Mouse (Mus musculus): ENCODE data around the gene Lbx1. TPM values are rescaled to one million over a fixed set of nuclear protein-coding genes. Genes with fewer than 3 reads are reported as not detected.

Gene Lbx1
- 0.09 TPM in 1 of 2 replicates, not detected in the other for polyA plus RNA-seq (2014; fragmentation: Nextera tagmentation; extraction: Ambion mirVana)

- WGBS, result 0% methylated on average over 29 of the region's 30 CpGs
- H3K27me3 ChIP-seq (replicated peaks; ENCODE audit: control insufficient read depth, insufficient read depth, low read length), result peaks cover 92% of the 10 kb centered on the region
- H3K9me3 ChIP-seq (replicated peaks; ENCODE audit: control insufficient read depth, low read length), result no peaks in the 10 kb centered on the region
- H3K4me2 ChIP-seq (ENCODE audit: low read length), result peak within 1 kb of the TSS; percentile 29; the same call in 1 of the 2 replicates
- H3K9ac ChIP-seq (ENCODE audit: low read length), result no peak within 1 kb of the TSS
- 0 out of 2 replicates have a peak, but pooled peaks cover 9% of the 10 kb centered on the region for H3K4me1 ChIP-seq (ENCODE audit: control insufficient read depth, insufficient read depth, low read length)
- H3K36me3 ChIP-seq (ENCODE audit: control insufficient read depth, insufficient read depth, low read length), result no peaks in the 10 kb centered on the region
- ATAC-seq (no peak), DNase-seq (ENCODE audit: low spot score) (no peak)
- no peak within 1 kb of the TSS for H3K27ac ChIP-seq (ENCODE audit: low read depth, low read length)
- peak within 1 kb of the TSS; percentile 14 for H3K4me3 ChIP-seq (ENCODE audit: low read depth, low read length)
These were observed at the start of gene Lbx1 for GRCm38 (mm10) chr19:45235766-45236362. Lbx1 (minus strand) TSS chr19:45235812.

GRCm38 (mm10) chr19:45283302-45283701 is 47.7 kb upstream of the Lbx1 start:
- H3K9me3 ChIP-seq (replicated peaks; ENCODE audit: control insufficient read depth, low read length), result no peaks in the 10 kb centered on the region
- peak; percentile 74; the same call in 1 of the 2 replicates for ATAC-seq
- H3K9ac ChIP-seq (ENCODE audit: low read length), result no peak overlapping the region
- no peak overlapping the region for H3K4me3 ChIP-seq (ENCODE audit: low read depth, low read length)
- no peaks in the 10 kb centered on the region for H3K4me1 ChIP-seq (ENCODE audit: control insufficient read depth, insufficient read depth, low read length)
- no peaks in the 10 kb centered on the region for H3K36me3 ChIP-seq (ENCODE audit: control insufficient read depth, insufficient read depth, low read length)
- 9% methylated on average over 10 of the region's 10 CpGs for WGBS
- peak; percentile 69 for DNase-seq (ENCODE audit: low spot score)
- H3K27ac ChIP-seq (ENCODE audit: low read depth, low read length), result no peak overlapping the region
- no peaks in the 10 kb centered on the region; the same call in 1 of the 2 replicates for H3K27me3 ChIP-seq (replicated peaks; ENCODE audit: control insufficient read depth, insufficient read depth, low read length)
- no peak overlapping the region for H3K4me2 ChIP-seq (ENCODE audit: low read length)

- Histone ChIP-seq H3K4me2 (ENCODE audit: low read length) (no peak overlapping the region), H3K36me3 (ENCODE audit: control insufficient read depth, insufficient read depth, low read length) (no peaks in the 10 kb centered on the region), H3K4me3 (ENCODE audit: low read depth, low read length) (no peak overlapping the region), H3K4me1 (ENCODE audit: control insufficient read depth, insufficient read depth, low read length) (no peaks in the 10 kb centered on the region), H3K9ac (ENCODE audit: low read length) (no peak overlapping the region), H3K27me3 (replicated peaks; ENCODE audit: control insufficient read depth, insufficient read depth, low read length) (no peaks in the 10 kb centered on the region), H3K27ac (ENCODE audit: low read depth, low read length) (no peak overlapping the region), H3K9me3 (replicated peaks; ENCODE audit: control insufficient read depth, low read length) (no peaks in the 10 kb centered on the region)
- no peak for ATAC-seq
- DNase-seq (ENCODE audit: low spot score), result no peak
- WGBS, result 76% methylated on average over 4 of the region's 4 CpGs
These were observed 40.6 kb upstream of the Lbx1 start for GRCm38 (mm10) chr19:45276196-45276595.

GRCm38 (mm10) chr19:45271986-45272385 is 36.4 kb upstream of the Lbx1 start:
- no peak overlapping the region for H3K4me3 ChIP-seq (ENCODE audit: low read depth, low read length)
- no peak overlapping the region for H3K4me2 ChIP-seq (ENCODE audit: low read length)
- DNase-seq (ENCODE audit: low spot score) (no peak), ATAC-seq (no peak)
- H3K9me3 ChIP-seq (replicated peaks; ENCODE audit: control insufficient read depth, low read length), result no peaks in the 10 kb centered on the region
- H3K27ac ChIP-seq (ENCODE audit: low read depth, low read length), result no peak overlapping the region
- WGBS, result 41% methylated on average over 10 of the region's 10 CpGs
- no peaks in the 10 kb centered on the region for H3K4me1 ChIP-seq (ENCODE audit: control insufficient read depth, insufficient read depth, low read length)
- H3K9ac ChIP-seq (ENCODE audit: low read length), result no peak overlapping the region
- H3K36me3 ChIP-seq (ENCODE audit: control insufficient read depth, insufficient read depth, low read length), result no peaks in the 10 kb centered on the region
- H3K27me3 ChIP-seq (replicated peaks; ENCODE audit: control insufficient read depth, insufficient read depth, low read length), result no peaks in the 10 kb centered on the region

- DNase-seq (ENCODE audit: low spot score), result no peak
- Histone ChIP-seq H3K27ac (ENCODE audit: low read depth, low read length) (no peak overlapping the region), H3K36me3 (ENCODE audit: control insufficient read depth, insufficient read depth, low read length) (no peaks in the 10 kb centered on the region), H3K27me3 (replicated peaks; ENCODE audit: control insufficient read depth, insufficient read depth, low read length) (0 out of 2 replicates have a peak, but pooled peaks cover 1% of the 10 kb centered on the region), H3K9me3 (replicated peaks; ENCODE audit: control insufficient read depth, low read length) (no peaks in the 10 kb centered on the region), H3K4me1 (ENCODE audit: control insufficient read depth, insufficient read depth, low read length) (no peaks in the 10 kb centered on the region), H3K4me2 (ENCODE audit: low read length) (no peak overlapping the region), H3K9ac (ENCODE audit: low read length) (no peak overlapping the region), H3K4me3 (ENCODE audit: low read depth, low read length) (no peak overlapping the region)
- WGBS, result 67% methylated on average over 10 of the region's 10 CpGs
- ATAC-seq, result no peak
These were observed 27.4 kb upstream of the Lbx1 start for GRCm38 (mm10) chr19:45262995-45263394.

- WGBS, result 50% methylated on average over 15 of the region's 15 CpGs
- ATAC-seq, result no peak
These were observed 22.1 kb upstream of the Lbx1 start for GRCm38 (mm10) chr19:45257414-45258326.

GRCm38 (mm10) chr19:45254806-45255205 is 19.2 kb upstream of the Lbx1 start:
- no peaks in the 10 kb centered on the region for H3K4me1 ChIP-seq (ENCODE audit: control insufficient read depth, insufficient read depth, low read length)
- H3K27me3 ChIP-seq (replicated peaks; ENCODE audit: control insufficient read depth, insufficient read depth, low read length), result 0 out of 2 replicates have a peak, but pooled peaks cover 3% of the 10 kb centered on the region

More at GRCm38 (mm10) chr19:45257414-45258326, 22.1 kb upstream of the Lbx1 start:
- Histone ChIP-seq H3K4me1 (ENCODE audit: control insufficient read depth, insufficient read depth, low read length) (no peaks in the 10 kb centered on the region), H3K4me3 (ENCODE audit: low read depth, low read length) (no peak overlapping the region), H3K36me3 (ENCODE audit: control insufficient read depth, insufficient read depth, low read length) (no peaks in the 10 kb centered on the region), H3K27me3 (replicated peaks; ENCODE audit: control insufficient read depth, insufficient read depth, low read length) (0 out of 2 replicates have a peak, but pooled peaks cover 3% of the 10 kb centered on the region), H3K4me2 (ENCODE audit: low read length) (no peak overlapping the region), H3K9ac (ENCODE audit: low read length) (no peak overlapping the region), H3K27ac (ENCODE audit: low read depth, low read length) (no peak overlapping the region), H3K9me3 (replicated peaks; ENCODE audit: control insufficient read depth, low read length) (no peaks in the 10 kb centered on the region)
- DNase-seq (ENCODE audit: low spot score), result no peak

GRCm38 (mm10) chr19:45252436-45252835 is 16.8 kb upstream of the Lbx1 start:
- Histone ChIP-seq H3K9ac (ENCODE audit: low read length) (no peak overlapping the region), H3K27ac (ENCODE audit: low read depth, low read length) (no peak overlapping the region), H3K4me1 (ENCODE audit: control insufficient read depth, insufficient read depth, low read length) (no peaks in the 10 kb centered on the region), H3K27me3 (replicated peaks; ENCODE audit: control insufficient read depth, insufficient read depth, low read length) (no peaks in the 10 kb centered on the region), H3K4me2 (ENCODE audit: low read length) (no peak overlapping the region), H3K36me3 (ENCODE audit: control insufficient read depth, insufficient read depth, low read length) (no peaks in the 10 kb centered on the region), H3K4me3 (ENCODE audit: low read depth, low read length) (no peak overlapping the region), H3K9me3 (replicated peaks; ENCODE audit: control insufficient read depth, low read length) (no peaks in the 10 kb centered on the region)
- 67% methylated on average over 3 of the region's 3 CpGs for WGBS
- DNase-seq (ENCODE audit: low spot score), result no peak
- ATAC-seq, result no peak

More at GRCm38 (mm10) chr19:45254806-45255205, 19.2 kb upstream of the Lbx1 start:
- Histone ChIP-seq H3K9ac (ENCODE audit: low read length) (no peak overlapping the region), H3K36me3 (ENCODE audit: control insufficient read depth, insufficient read depth, low read length) (no peaks in the 10 kb centered on the region), H3K27ac (ENCODE audit: low read depth, low read length) (no peak overlapping the region), H3K4me3 (ENCODE audit: low read depth, low read length) (no peak overlapping the region), H3K4me2 (ENCODE audit: low read length) (no peak overlapping the region), H3K9me3 (replicated peaks; ENCODE audit: control insufficient read depth, low read length) (no peaks in the 10 kb centered on the region)
- WGBS, result 63% methylated on average over 7 of the region's 7 CpGs
- no peak for DNase-seq (ENCODE audit: low spot score)
- ATAC-seq, result no peak
